Mouse (Mus musculus): ENCODE measurements around the gene Vasp. TPM values are rescaled to one million over a fixed set of nuclear protein-coding genes. Genes with fewer than 3 reads are reported as not detected.
A peak's percentile ranks its signal among the peaks of the same experiment; 100 is the strongest.

Vasp gene
- polyA plus RNA-seq, 1 experiment from 2014 or later, result 142 TPM

DNA sequence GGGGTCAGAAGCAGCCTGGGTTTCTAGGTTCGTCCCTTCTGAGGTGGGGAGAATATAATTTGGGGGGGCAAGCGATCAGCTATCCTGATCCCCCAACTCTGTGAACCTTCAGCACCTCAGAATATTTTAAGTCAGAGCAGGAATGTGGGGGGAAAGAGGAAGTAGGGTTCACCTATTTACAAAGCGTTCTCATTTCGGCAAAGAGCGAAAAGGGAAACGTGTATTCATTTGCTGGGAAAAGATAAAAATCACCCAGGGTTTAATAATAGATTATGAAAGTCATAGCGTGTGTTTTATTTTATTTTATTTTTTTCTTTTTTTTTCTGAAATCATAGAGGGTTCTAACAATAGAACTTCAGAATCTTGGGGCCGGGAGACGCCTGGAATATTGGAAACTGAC lies 56.7 kb downstream of the Vasp start:
- ChIA-PET CTCF (no interaction called here), POLR2A (interaction anchor here (1.1 kb wide), 1 partner anchor 11 kb away, joined by 3 read pairs; no protein-coding TSS in a partner anchor)
- no peak for ATAC-seq
- no peak for DNase-seq (ENCODE audit: low read depth, low spot score)
- no peak for TF ChIP-seq CTCF (IDR thresholded peaks at IDR 0.05)
- in situ Hi-C loops (cut with MboI; ENCODE audit: low pct_unique_long_range_greater_than_20kb), result no loop called here
- H3K27me3 ChIP-seq, result no peaks in the 10 kb centered on the region

DNA sequence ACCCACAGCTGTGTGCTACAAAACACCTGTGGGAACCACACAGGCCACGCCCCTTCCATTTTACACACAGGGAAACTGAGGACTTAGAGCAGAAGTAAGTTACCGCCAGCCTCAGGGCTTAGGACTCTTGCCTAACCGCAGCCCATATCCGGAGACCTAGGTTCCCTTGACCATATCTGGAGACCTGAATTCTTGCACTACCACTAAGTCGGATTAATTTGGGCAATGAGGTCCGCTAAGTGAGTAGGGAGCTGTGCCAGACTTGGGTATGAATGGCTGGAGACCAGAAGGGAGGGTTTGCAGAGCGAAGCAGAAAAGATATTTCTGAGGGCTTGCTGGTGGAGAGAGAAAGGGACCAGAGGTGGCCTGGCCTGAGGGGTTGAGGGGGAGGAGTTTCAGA lies 57.2 kb downstream of the Vasp start:
- no peak for TF ChIP-seq CTCF (IDR thresholded peaks at IDR 0.05)
- DNase-seq (ENCODE audit: low read depth, low spot score), result no peak
- in situ Hi-C loops (cut with MboI; ENCODE audit: low pct_unique_long_range_greater_than_20kb), result no loop called here
- no peak for ATAC-seq
- H3K27me3 ChIP-seq, result no peaks in the 10 kb centered on the region
- ChIA-PET CTCF (no interaction called here), POLR2A (no interaction called here)

DNA sequence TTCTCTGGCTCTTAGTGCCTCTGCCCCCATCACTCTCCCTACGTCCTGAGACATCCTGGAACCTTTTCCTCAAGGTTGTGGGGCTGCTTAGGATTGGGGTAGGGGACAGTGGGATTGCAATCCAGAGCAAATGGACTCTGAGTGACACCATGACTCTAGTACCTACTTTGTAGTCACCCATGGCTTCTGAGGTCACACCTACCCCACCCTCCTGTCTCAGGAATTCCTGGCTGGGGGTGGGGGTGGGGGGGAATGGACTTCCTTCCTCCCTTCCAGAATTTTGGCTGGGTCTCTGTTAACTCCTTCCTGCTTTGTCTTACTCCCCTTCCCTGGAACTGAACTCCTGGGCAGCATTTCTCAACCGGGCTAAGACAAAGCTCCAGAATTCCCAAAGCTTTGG lies 58.2 kb downstream of the Vasp start:
- ChIA-PET CTCF (no interaction called here), POLR2A (no interaction called here)
- in situ Hi-C loops (cut with MboI; ENCODE audit: low pct_unique_long_range_greater_than_20kb), result no loop called here
- no peak for ATAC-seq
- no peak for TF ChIP-seq CTCF (IDR thresholded peaks at IDR 0.05)
- H3K27me3 ChIP-seq, result no peaks in the 10 kb centered on the region
- no peak for DNase-seq (ENCODE audit: low read depth, low spot score)

DNA sequence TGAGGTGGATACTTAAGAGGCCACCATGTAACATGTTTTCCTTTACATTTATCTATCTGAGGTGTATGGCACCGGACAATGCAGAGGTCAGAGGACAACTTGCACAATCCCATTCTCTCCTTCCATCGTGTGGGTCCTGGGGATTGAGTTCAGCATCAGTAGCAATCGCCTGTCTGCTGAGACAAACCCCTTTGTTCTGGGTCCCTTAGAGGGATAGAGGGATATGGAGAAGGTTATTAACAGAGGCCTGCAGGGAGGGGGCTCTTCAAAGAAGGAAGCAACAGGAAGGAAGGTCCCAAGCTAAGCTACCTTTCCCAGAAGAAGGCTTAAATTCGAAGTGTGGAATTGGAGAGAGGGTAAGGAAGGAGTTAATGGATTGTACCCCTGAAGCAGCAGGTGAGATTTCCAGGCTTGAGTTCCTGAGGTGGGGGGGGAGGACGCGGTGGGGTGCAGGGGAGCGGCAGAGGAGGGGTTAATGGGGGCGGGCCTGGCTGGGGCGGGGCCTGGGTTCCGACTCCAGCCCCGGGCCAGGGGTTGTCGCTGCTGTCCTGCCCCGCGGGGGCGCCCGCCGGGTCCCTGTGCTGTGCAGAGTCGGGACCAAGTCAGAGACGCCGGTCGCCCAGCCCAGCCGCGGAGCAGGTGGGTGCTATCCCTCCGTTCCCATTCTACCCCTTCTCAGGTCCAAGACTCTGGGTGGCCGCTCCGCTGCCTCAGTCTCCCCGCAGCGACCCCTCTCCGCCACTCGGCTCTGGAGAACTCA lies 59.4 kb downstream of the Vasp start, which contains the start of gene Gpr4:
Gpr4 (plus strand) TSS at position 543 of the 760 bp plus-strand sequence.
- H3K27me3 ChIP-seq, result no peaks in the 10 kb centered on the region
- DNase-seq (ENCODE audit: low read depth, low spot score) (no peak), ATAC-seq (no peak)
- in situ Hi-C loops (cut with MboI; ENCODE audit: low pct_unique_long_range_greater_than_20kb), result no loop called here
- ChIA-PET POLR2A (no interaction called here), CTCF (no interaction called here)
- no peak for TF ChIP-seq CTCF (IDR thresholded peaks at IDR 0.05)

DNA sequence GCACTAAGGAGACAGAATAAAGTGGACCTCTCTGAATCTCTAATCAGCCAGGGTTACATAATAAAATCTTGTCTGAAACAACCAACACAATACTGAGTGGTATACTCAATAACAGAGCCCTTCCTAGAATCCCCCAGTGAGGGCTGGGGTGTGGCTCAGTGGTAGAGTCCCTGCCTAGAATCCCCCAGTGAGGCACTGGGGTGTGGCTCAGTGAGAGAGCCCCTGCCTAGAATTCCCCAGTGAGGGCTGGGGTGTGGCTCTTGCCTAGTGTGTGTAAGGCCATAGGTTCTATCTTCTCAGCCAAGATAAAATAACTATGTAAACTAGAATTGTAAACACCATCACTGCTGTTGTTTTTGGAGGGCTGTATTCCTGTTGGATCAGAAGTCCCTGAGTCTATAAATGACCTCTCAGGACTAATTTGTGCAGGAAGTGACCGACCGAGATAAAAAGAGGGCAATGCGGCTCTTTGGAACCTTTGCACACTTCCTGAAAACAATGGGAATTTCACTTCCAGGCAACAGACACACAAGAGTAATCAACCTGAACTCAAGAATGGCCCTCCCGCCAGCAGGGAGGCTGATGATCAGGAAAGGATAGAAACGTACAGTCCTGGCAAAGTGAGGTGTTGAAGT lies 60.5 kb downstream of the Vasp start:
- ChIA-PET CTCF (no interaction called here), POLR2A (no interaction called here)
- TF ChIP-seq CTCF (IDR thresholded peaks at IDR 0.05), result no peak
- DNase-seq (ENCODE audit: low read depth, low spot score) (no peak), ATAC-seq (no peak)
- no peaks in the 10 kb centered on the region for H3K27me3 ChIP-seq
- in situ Hi-C loops (cut with MboI; ENCODE audit: low pct_unique_long_range_greater_than_20kb), result no loop called here

DNA sequence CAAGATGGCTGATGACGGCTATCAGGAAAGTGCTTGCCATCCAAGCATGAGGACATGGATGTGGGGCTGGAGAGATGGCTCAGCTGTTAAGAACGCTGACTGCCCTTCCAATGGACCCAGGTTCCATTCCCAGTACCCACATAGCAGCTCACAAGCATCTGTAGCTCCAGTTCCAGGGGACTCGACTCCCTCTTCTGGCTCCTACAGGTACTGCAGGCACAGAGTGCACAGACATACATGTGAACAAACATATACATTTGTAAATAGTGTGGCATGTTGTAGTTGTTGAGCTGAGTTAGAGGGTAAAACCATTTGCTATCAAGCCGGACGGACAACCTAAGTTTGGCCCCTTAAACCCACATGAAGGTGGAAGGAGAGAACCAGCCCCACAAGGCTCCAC lies 61.6 kb downstream of the Vasp start:
- TF ChIP-seq CTCF (IDR thresholded peaks at IDR 0.05), result peak; percentile 49
- no peaks in the 10 kb centered on the region for H3K27me3 ChIP-seq
- DNase-seq (ENCODE audit: low read depth, low spot score) (no peak), ATAC-seq (no peak)
- CTCF ChIA-PET, result interaction anchor here (1.0 to 3.4 kb wide), 10 partner anchors 10 to 134 kb away, joined by 3 to 30 read pairs (median 6); partner anchors contain the start of gene Ercc1
- in situ Hi-C loops (cut with MboI; ENCODE audit: low pct_unique_long_range_greater_than_20kb), result no loop called here
- POLR2A ChIA-PET, result no interaction called here

DNA sequence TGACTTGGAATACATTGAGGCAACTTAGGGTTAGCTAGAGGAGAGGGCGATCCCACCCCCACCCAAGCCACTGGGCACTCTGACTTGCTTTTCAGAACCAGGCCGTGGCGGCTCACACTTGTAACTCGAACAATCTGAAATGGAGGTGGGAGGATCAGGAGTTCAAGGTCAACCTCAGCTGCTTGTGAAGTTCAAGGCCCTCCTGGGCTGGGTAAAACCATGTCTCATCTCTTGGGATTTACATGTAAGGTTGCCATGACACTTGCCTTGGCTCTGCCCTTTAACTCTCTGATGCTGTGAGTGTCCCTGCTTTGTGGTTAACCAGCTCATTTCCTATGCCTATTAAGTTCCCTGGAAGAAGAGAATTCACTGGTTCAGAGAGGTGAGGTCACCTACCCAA lies 62.1 kb downstream of the Vasp start:
- no peak for DNase-seq (ENCODE audit: low read depth, low spot score)
- in situ Hi-C loops (cut with MboI; ENCODE audit: low pct_unique_long_range_greater_than_20kb), result loop anchor here (5.0 kb wide), 1 partner anchor 42 kb away; the partner anchor contains the start of gene Gipr
- TF ChIP-seq CTCF (IDR thresholded peaks at IDR 0.05), result no peak
- ATAC-seq, result no peak
- ChIA-PET POLR2A (interaction anchor here (0.7 kb wide), 1 partner anchor 31 kb away, joined by 6 read pairs; no protein-coding TSS in a partner anchor), CTCF (interaction anchor here (0.7 to 3.4 kb wide), 11 partner anchors 10 to 135 kb away, joined by 3 to 30 read pairs (median 5); partner anchors contain the start of gene Ercc1)
- H3K27me3 ChIP-seq, result no peaks in the 10 kb centered on the region

DNA sequence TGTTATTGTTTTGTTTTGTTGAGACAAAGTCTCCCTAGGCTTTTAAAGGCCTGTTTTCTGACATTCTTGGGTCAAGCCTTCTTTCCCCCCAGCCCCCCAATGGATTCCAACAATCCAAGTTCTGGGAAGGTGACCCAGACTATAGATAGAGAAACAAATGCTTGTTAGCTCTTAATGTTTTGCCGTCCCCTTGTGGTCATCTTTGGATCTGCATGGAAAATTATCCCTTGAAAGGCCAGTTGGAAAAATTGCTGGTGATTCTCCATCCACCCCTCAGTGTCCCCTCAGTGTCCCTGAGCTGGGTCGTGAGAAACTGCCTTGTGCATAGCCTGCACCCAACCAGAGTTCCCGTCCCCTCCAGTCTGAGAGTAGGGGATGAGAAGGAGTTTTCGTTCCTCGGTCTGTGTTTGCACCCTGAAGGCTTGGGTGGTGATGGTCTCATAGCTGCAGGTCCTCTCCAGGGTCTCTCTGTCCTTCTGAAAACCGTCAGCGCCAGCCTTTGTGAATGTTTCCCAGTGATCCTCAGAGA lies 62.6 kb downstream of the Vasp start:
- H3K27me3 ChIP-seq, result no peaks in the 10 kb centered on the region
- in situ Hi-C loops (cut with MboI; ENCODE audit: low pct_unique_long_range_greater_than_20kb), result loop anchor here (5.0 kb wide), 1 partner anchor 42 kb away; the partner anchor contains the start of gene Gipr
- DNase-seq (ENCODE audit: low read depth, low spot score), result no peak
- no peak for ATAC-seq
- ChIA-PET POLR2A (interaction anchor here (0.7 kb wide), 1 partner anchor 31 kb away, joined by 6 read pairs; no protein-coding TSS in a partner anchor), CTCF (interaction anchor here (0.7 to 3.4 kb wide), 11 partner anchors 10 to 135 kb away, joined by 3 to 30 read pairs (median 5); partner anchors contain the start of gene Ercc1)
- peak; percentile 74 for TF ChIP-seq CTCF (IDR thresholded peaks at IDR 0.05)

DNA sequence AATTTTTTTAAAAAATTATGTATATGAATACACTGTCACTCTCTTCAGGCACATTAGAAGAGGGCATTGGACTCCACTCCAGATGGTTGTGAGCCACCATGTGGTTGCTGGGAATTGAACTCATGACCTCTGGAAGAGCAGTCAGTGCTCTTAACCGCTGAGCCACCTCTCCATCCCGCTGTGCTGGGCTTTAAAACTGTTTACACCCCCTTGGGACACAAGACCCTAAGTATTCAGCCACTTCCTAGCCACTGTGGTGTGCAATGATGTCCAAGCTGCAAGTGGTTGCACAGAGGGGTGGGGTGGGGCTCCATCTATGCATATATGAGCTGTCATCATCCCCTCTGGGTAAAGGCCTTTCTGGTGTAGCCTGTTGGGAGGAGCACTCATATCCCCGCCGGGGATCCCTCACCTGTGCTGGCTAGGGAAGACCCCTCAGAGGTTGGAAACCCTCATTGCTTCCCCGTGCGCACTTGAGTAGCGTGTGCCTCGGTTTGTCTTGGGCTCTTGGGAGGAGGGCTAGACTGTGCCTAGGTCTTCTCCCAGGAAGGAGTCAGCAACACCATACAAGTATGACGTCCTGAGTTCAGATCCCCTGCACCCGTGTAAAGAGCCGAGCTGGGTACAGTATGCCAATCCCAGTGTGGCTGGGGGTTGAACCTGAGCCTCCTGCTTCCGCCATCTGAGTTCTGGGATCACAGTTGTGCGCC lies 63.3 kb downstream of the Vasp start:
- TF ChIP-seq CTCF (IDR thresholded peaks at IDR 0.05), result no peak
- in situ Hi-C loops (cut with MboI; ENCODE audit: low pct_unique_long_range_greater_than_20kb), result loop anchor here (5.0 kb wide), 1 partner anchor 41 kb away; the partner anchor contains the start of gene Gipr
- DNase-seq (ENCODE audit: low read depth, low spot score) (no peak), ATAC-seq (no peak)
- H3K27me3 ChIP-seq, result no peaks in the 10 kb centered on the region
- CTCF ChIA-PET, result interaction anchor here (1.2 to 3.4 kb wide), 8 partner anchors 9 to 53 kb away, joined by 3 to 30 read pairs (median 7); no protein-coding TSS in a partner anchor
- POLR2A ChIA-PET, result no interaction called here

Other genes starting within 250 kb of the Vasp start
- 0.09 TPM for gene Foxa3, start 248.3 kb downstream of the Vasp start, polyA plus RNA-seq (2021)
- 104 TPM for gene Sympk, start 247.4 kb downstream of the Vasp start, polyA plus RNA-seq (2021)
- not detected for gene Rsph6a, start 217.1 kb downstream of the Vasp start, polyA plus RNA-seq (2021)
- gene Dmwd, start 195.6 kb downstream of the Vasp start, polyA plus RNA-seq (2021), result 73.4 TPM
- gene Dmpk, start 188.0 kb downstream of the Vasp start, polyA plus RNA-seq (2021), result 154 TPM
- 12.6 TPM for gene Six5, start 177.2 kb downstream of the Vasp start, polyA plus RNA-seq (2021)
- 0.03 TPM for gene Gm4969, start 153.4 kb downstream of the Vasp start, polyA plus RNA-seq (2021)
- 13.0 TPM for gene Fbxo46, start 152.0 kb downstream of the Vasp start, polyA plus RNA-seq (2021)
- 15.8 TPM for gene Qpctl, start 122.5 kb downstream of the Vasp start, polyA plus RNA-seq (2021)
- 108 TPM for gene Snrpd2, start 122.1 kb downstream of the Vasp start, polyA plus RNA-seq (2021)
- gene Gipr, start 105.7 kb downstream of the Vasp start, polyA plus RNA-seq (2021), result 0.08 TPM
- 73.6 TPM for gene Eml2, start 95.4 kb downstream of the Vasp start, polyA plus RNA-seq (2021)
- gene Gpr4, start 59.3 kb downstream of the Vasp start, polyA plus RNA-seq (2021), result 0.19 TPM
- gene Opa3, start 43.5 kb downstream of the Vasp start, polyA plus RNA-seq (2021), result 39.2 TPM
- gene Ppm1n, start 8.2 kb upstream of the Vasp start, polyA plus RNA-seq (2021), result 0.14 TPM
- 4.0 TPM for gene Rtn2, start 10.8 kb upstream of the Vasp start, polyA plus RNA-seq (2021)
- gene Fosb, start 38.2 kb upstream of the Vasp start, polyA plus RNA-seq (2021), result 72.9 TPM
- gene Ercc1, start 73.0 kb upstream of the Vasp start, polyA plus RNA-seq (2021), result 40.9 TPM
- 16.6 TPM for gene Cd3eap, start 87.7 kb upstream of the Vasp start, polyA plus RNA-seq (2021)
- gene Ppp1r13l, start 87.9 kb upstream of the Vasp start, polyA plus RNA-seq (2021), result 11.9 TPM
- 26.2 TPM for gene Ercc2, start 110.2 kb upstream of the Vasp start, polyA plus RNA-seq (2021)
- gene Klc3, start 132.3 kb upstream of the Vasp start, polyA plus RNA-seq (2021), result 44.0 TPM
- not detected for gene Ckm, start 133.0 kb upstream of the Vasp start, polyA plus RNA-seq (2021)
- gene Mark4, start 187.0 kb upstream of the Vasp start, polyA plus RNA-seq (2021), result 34.8 TPM
- not detected for gene Exoc3l2, start 191.5 kb upstream of the Vasp start, polyA plus RNA-seq (2021)
- gene Bloc1s3, start 236.6 kb upstream of the Vasp start, polyA plus RNA-seq (2021), result 9.8 TPM
- gene Trappc6a, start 236.6 kb upstream of the Vasp start, polyA plus RNA-seq (2021), result 36.5 TPM
- gene Nkpd1, start 246.0 kb upstream of the Vasp start, polyA plus RNA-seq (2021), result 0.15 TPM